Mouse (Mus musculus) embryonic facial prominence, embryonic 13.5 days (tissue): ENCODE results near the gene Prpf18. TPM values are rescaled to one million over a fixed set of nuclear protein-coding genes. Genes with fewer than 3 reads are reported as not detected.

Source experiments
- ATAC-seq: fragments of 200-750 bp; cut with Nextera tagmentation; 2 replicates; pipeline ENCODE4 v1.8.0; 2017; ENCODE audit warnings: low read depth; ENCODE audit not compliant: insufficient number of reproducible peaks, insufficient read depth, low FRiP score, low TSS enrichment
- H3K27ac ChIP-seq: fragments of 300-500 bp; sonication (generic); 2 replicates; pipeline ENCODE4 v1.5.1; 2015; ENCODE audit warnings: moderate library complexity, mild to moderate bottlenecking, inconsistent platforms
- H3K27me3 ChIP-seq: fragments of 300-500 bp; sonication (generic); 2 replicates; pipeline ENCODE4 v1.6.1; 2015; ENCODE audit warnings: mild to moderate bottlenecking, inconsistent platforms
- H3K36me3 ChIP-seq: fragments of 300-500 bp; sonication (generic); 2 replicates; pipeline ENCODE4 v1.6.1; 2015; ENCODE audit warnings: mild to moderate bottlenecking, inconsistent platforms
- H3K4me1 ChIP-seq: fragments of 300-500 bp; sonication (generic); 2 replicates; pipeline ENCODE4 v1.6.1; 2015; ENCODE audit warnings: inconsistent platforms
- H3K4me2 ChIP-seq: fragments of 300-500 bp; sonication (generic); 2 replicates; pipeline ENCODE4 v1.6.1; 2015; ENCODE audit warnings: moderate library complexity, mild to moderate bottlenecking, inconsistent platforms
- H3K4me3 ChIP-seq: fragments of 300-500 bp; sonication (generic); 2 replicates; pipeline ENCODE4 v1.5.1; 2015; ENCODE audit warnings: mild to moderate bottlenecking, inconsistent platforms
- H3K9ac ChIP-seq: fragments of 300-500 bp; sonication (generic); 2 replicates; pipeline ENCODE4 v1.6.1; 2015; ENCODE audit warnings: mild to moderate bottlenecking, inconsistent platforms
- H3K9me3 ChIP-seq: fragments of 300-500 bp; sonication (generic); 2 replicates; pipeline ENCODE4 v1.6.1; 2016; ENCODE audit warnings: inconsistent platforms
- WGBS: fragments of 180-500 bp; shearing (Covaris S2); methylation state at CpG from one replicate; pipeline ENCODE4 v1.1.7; 2015; ENCODE audit warnings: mixed read lengths; 5-methylcytosine and 5-hydroxymethylcytosine counted together
- polyA plus RNA-seq: library from polyadenylated mRNA; unstranded; fragments of >200 nt; fragmentation: Nextera tagmentation; extraction: Ambion mirVana; gene quantifications from 2 replicates; pipeline ENCODE4 v1.2.1, GENCODE M21; 2015

Prpf18 gene
- polyA plus RNA-seq, 1 experiment from 2014 or later, result 38.4 TPM

GRCm38 (mm10) chr2:4572498-4573263 lies 79.2 kb downstream of the Prpf18 start:
- Histone ChIP-seq H3K27ac (no peak overlapping the region), H3K27me3 (no peaks in the 10 kb centered on the region), H3K4me1 (peaks cover 46% of the 10 kb centered on the region), H3K9ac (no peak overlapping the region), H3K4me3 (no peak overlapping the region), H3K9me3 (no peaks in the 10 kb centered on the region), H3K4me2 (no peak overlapping the region), H3K36me3 (peaks cover 83% of the 10 kb centered on the region)
- WGBS, result 86% methylated on average over 7 of the region's 7 CpGs
- no peak for ATAC-seq

Other genes with a start within 250 kb of the Prpf18 start
- 1.4 and 2.7 TPM in 2 replicates for gene Bend7, start 65.7 kb upstream of the Prpf18 start, polyA plus RNA-seq
- 94.4 and 111 TPM in 2 replicates for gene Sephs1, start 229.5 kb upstream of the Prpf18 start, polyA plus RNA-seq